Mouse (Mus musculus): Measurements from ENCODE around the gene Zfp146. TPM values are rescaled to one million over a fixed set of nuclear protein-coding genes. Genes with fewer than 3 reads are reported as not detected.
"Not testable (repeated sequence)": the region's sequence is repeated elsewhere in the genome, so short reads cannot be mapped to it uniquely, and the experiment has no call there.

Zfp146 gene
- total RNA-seq, 2 experiments from 2014 or later = 48.3 to 53.7 TPM

DNA sequence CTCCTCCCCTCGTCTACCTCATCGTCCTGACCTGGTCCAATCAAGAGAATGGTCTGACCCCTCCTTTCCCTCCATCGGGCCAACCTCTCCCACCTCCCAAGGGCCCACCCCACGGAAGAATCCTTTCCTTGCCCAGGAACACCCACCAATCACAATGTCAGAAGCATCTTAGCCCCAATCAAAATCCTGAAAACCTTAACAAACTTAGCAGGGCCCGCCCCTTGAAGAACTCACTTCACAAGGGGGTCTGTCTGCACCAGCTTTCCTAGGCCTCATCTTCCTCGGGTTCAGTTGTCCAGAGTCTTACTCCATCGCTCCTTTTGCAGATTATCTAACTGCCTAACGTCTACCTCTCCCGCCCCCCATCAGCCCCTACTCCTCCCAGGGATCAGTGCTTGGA, 23.5 kb upstream of the Zfp146 start:
- DNase-seq (ENCODE audit: low spot score in 2 of 2) = no peak

DNA sequence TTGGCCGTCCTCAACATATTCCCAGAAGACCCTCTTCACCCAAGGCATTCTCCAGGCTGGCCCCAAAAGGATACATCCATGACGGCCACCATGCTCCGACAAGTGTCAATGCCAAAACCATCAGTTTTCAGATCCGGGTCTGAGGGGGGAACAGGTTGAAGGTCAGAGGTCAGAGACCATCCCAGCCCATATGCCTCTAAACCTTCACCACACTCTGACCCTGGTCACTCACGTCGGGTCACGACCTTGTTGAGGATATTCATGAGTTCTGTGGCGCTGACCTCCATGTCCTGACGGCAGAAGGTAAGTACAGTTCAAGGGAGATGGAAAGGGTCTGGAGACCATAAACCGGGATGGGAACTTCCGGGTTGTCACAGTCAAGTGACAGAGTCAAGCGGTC, 22.5 kb upstream of the Zfp146 start:
- DNase-seq (ENCODE audit: low spot score in 2 of 2) = no peak

- no peak for DNase-seq (ENCODE audit: low spot score in 2 of 2)
Observed at GRCm38 (mm10) chr7:30189116-30189491, 19.6 kb upstream of the Zfp146 start.

DNA sequence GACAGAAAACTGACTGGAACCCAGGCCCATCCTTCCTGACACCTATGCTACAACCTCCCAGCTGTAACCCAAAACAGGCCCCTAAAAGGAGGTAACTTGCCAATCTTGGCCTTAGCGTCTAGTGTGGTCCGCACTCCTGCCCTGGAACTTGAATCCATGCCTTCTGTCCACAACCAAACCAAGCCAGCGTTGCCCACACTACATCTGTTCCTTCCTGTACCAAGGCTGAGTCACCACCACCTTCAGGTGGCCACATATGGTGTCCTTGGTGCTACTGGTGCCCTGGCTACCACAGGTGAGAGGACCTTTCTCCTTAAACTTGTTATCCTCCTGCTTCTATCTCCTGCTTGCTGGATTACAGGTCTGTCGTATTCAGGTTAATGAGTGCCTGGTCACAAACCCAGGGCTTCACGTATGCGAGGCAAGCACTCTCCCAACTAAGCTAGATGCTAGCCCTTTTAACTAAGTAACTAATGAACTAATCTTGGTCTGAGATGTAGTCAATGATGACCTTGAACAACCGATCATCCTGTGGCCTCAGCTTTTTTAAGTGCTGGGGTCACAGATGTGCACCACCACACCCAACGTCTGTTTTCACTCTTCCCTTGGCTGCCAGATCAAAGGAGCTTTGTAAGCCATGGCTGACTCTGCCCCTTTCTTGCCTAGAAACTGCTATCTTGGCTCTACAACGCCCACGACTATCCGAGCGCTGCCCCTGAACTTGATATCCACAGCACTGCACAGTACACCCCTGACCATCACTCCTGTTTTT, 19.0 kb upstream of the Zfp146 start:
- no peak for DNase-seq (ENCODE audit: low spot score in 2 of 2)

- DNase-seq (ENCODE audit: low spot score in 2 of 2) = no peak
Observed at GRCm38 (mm10) chr7:30184641-30185348, 15.2 kb upstream of the Zfp146 start.

DNA sequence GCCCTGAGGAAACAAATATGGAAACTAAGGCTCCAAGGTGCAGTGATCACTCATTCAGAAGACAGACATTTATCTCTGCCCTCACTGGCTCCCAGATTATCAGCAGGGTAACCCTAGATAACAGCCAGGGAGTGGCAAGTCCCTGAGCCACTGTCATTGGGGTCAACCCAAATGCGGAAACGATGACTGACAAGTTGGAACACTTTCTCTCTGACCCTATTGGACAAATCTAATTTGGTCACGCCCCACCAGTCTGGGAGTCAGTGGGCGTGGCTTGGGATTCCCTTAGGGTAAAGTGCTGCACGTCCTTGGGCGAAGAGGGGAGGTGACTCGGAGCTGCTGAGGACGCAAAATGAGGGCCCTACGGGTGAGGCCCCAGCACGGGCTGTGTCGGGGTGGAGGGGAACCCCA, 14.3 kb upstream of the Zfp146 start, which contains the start of gene Cox7a1:
TSS of gene Cox7a1 (plus strand) at position 266 of the 411 bp plus-strand sequence.
- peak in 1 of 2 experiments; percentile 51 for DNase-seq (ENCODE audit: low spot score in 2 of 2)

GRCm38 (mm10) chr7:30183189-30183588, 13.6 kb upstream of the Zfp146 start:
- DNase-seq (ENCODE audit: low spot score in 2 of 2) = not testable (repeated sequence)

- DNase-seq (ENCODE audit: low spot score in 2 of 2) = not testable (repeated sequence)
Observed at GRCm38 (mm10) chr7:30181929-30182328, 12.4 kb upstream of the Zfp146 start.

DNA sequence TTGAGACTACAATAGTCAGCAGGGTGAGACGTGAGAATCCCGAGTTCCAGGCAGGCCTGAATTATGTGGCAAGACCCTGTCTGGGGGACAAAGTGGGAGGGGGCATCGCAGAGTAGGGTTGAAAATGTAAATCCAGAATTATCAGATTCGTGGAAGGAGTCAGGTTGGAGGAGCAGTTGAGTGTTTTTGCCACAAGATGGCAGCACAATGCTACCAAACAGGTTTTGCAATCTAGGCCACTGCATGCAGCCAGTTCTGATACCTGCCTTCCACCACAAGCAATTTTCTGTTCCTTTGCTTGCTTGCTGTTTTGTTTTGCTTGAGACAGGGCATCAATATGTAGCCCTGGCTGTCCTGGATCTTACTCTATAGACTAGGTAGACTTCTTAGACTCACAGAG, 11.8 kb upstream of the Zfp146 start:
- DNase-seq (ENCODE audit: low spot score in 2 of 2) = peak; percentile 58 to 86

- DNase-seq (ENCODE audit: low spot score in 2 of 2) = no peak
Observed at GRCm38 (mm10) chr7:30178256-30178655, 8.7 kb upstream of the Zfp146 start.

- no peak for DNase-seq (ENCODE audit: low spot score in 2 of 2)
Observed at GRCm38 (mm10) chr7:30176474-30176873, 6.9 kb upstream of the Zfp146 start.

- DNase-seq (ENCODE audit: low spot score in 2 of 2) = peak in 1 of 2 experiments; percentile 20
Observed at GRCm38 (mm10) chr7:30170283-30170951, 867 bp upstream of the Zfp146 start.

DNA sequence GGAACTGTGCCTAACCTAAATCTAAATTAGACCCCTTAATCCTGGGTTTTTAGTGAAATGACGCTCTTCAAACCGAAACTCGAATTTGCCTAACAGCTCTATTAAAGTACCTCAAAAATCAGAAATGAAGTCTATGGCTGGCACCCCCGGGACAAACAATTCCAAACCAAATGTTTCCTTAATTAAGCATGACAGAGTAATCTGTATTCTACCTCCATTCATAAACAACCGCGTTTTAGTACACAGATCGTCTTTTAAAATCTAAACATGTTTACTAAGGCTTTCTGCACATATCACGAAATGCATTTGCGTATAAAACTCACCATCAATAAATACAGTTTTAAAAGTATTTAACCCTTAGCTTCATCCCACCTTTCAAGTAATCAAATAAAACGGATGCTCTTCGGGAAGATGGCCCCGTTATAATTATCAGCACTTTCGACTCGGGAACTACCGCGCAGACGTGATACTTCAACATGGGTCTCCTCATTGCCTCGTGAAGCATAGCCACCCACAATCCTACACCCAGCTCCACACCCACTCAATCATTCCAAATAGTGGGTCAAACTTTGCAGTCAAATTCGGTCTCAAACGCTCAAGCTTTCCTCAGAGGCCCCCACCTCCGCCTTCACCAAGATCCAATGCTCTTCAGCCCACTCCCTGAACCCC, 502 bp downstream of the Zfp146 start:
- DNase-seq (ENCODE audit: low spot score in 2 of 2) = peak in 1 of 2 experiments; percentile 56

DNA sequence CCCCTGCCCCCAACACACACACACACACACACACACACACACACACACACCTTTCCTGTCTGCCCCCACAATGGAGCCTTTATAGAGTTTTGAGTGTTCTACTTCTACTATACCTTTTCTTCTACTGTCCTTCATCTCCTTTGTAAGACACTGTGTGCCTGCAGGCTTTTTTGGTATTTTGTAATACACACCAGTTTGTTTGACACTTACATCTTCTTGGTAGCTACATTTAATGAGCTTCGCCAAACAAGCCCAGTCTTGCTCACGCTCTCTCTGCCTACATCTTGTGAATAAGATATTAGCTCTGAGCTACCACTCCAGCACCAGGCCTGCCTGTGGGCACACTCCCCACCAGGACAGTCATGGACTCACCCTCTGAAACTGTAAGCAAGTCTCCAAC, 4.8 kb downstream of the Zfp146 start:
- DNase-seq (ENCODE audit: low spot score in 2 of 2) = no peak

DNA sequence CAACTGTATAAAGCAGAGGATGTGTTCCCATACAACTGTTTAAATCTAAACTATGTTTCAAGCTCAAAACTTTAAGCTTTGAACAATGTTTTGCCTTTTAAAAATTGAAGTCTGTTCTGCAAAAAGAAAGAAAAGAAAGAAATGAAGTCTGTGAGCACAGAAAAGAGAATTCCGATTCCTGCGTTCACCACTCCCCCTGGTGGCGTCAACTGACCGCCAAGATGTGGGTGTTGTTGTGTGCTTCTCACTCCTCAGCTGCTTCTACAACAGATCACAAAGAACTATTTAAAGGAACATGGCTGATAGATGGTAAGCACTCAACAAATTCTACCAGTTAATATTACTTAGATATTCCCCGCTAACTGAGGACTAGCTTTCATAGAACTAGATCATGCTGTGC, 6.4 kb downstream of the Zfp146 start:
- DNase-seq (ENCODE audit: low spot score in 2 of 2) = no peak

GRCm38 (mm10) chr7:30155507-30155906, 14.0 kb downstream of the Zfp146 start:
- no peak for DNase-seq (ENCODE audit: low spot score in 2 of 2)

DNA sequence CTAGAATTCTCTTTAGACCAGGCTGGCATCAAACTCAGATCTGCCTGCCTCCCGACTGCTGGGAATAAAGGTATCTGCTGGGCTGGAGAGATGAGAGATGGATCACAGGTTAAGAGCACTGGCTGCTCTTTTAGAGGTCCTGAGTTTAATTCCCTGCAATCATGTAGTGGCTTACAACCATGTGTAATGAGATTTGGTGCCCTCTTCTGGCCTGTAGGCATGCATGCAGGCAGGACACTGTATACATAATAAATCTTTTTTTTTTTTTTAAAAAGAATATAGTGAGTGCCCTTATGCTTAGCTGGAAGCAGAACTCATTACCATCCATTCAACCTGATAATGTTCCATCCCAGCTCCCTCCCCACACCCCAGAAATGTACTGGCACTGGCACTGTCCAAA, 15.5 kb downstream of the Zfp146 start:
- no peak for DNase-seq (ENCODE audit: low spot score in 2 of 2)

DNA sequence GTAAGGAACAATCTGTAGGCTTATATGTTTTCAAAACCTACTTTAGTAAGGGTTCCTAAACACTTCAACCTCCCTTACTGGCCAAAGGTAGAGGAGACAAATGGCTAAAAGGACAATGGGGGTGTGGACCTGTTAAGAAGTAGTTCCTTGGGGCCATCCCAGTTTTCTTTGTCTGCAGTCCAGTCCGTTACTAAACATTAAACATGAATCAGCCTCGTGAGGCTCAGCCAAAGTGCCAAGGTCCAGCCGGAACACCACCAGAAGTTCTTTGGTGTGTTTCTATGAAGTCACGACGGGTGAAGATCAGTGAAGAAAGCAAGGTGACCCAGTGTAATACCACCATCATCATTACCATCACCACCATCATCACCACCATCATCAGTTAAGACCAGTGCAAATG, 22.5 kb downstream of the Zfp146 start:
- DNase-seq (ENCODE audit: low spot score in 2 of 2) = no peak

DNA sequence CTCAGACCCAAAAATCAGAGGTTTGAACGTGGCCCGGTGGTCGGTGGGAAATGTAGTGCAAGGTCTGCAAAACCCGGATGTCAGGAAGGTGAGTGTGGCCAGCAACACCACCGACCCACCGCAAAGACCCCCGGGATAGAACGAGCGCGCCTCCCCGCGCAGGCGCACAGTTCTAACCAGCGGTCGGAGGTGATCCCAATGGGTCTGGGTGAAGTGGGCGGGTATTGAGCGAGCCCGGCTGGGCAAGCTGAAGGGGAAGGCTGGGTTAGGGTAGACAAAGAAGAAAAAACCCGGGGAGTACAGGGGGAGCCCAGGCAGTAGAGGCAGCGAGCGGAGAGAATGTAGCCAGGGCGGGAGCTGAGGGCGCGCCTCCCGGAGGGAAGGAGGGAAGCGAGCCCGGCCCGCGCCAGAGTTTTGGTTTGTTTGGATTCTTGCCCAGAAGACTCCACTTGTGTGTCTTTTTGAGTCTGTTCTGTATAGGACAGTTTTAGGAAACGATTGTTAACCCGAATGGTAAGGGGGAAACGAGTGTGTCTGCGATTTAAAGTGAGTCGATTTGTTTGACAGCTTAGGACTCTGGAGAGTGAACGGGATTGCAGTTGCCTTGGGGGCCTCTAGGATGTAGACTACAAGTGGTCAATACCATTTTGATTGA, 25.9 kb downstream of the Zfp146 start:
- peak; percentile 47 to 75 for DNase-seq (ENCODE audit: low spot score in 2 of 2)

DNA sequence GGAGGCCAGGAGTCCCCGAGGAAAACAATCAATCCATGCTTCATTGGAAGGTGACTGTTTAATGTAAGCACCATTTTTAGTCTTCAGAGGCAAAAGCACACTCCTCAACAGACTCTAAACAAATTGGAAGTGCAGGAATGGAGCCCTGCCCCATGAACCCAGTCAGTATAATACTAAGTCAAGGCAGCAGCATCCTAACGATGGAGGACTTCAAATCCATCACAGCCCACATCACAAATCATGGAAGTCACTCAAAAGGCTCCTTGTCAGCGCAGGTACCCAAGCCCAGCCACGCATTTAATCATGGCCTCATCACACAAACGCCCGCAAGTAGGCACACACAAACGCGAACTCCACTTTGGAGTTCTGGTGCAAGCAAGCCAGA, 26.4 kb downstream of the Zfp146 start:
- no peak for DNase-seq (ENCODE audit: low spot score in 2 of 2)

DNA sequence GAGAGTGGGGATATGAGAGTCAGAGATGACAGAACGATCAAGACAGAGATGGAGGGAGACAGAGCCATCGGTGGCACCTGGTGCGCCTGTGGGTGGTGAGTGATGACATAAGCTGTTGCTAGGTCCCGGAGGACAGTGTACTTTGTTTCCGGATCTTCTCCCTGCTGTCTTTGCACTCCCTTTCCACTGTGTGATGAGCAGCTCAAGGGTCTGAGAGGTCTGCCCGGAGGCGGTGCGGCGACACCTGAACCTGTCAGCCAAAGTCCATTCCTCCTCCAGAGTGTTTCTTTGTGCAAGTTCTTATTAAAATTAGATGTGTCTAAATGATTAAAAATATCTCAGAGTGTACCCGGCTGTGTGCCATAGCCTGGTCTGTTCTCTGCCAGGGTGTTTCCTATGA, 32.7 kb downstream of the Zfp146 start:
- peak in 1 of 2 experiments; percentile 53 for DNase-seq (ENCODE audit: low spot score in 2 of 2)

Measured in layer of hippocampus, adult 18-20 months (tissue).